Mouse (Mus musculus) liver, embryonic 14.5 days (tissue): Measurements from ENCODE around the gene Sun1. TPM values are rescaled to one million over a fixed set of nuclear protein-coding genes. Genes with fewer than 3 reads are reported as not detected.

Experiments used
- ATAC-seq: fragments of 200-750 bp; cut with Nextera tagmentation; 2 replicates; pipeline ENCODE4 v1.8.0; 2017; ENCODE audit warnings: moderate number of reproducible peaks, mild to moderate bottlenecking, moderate library complexity; ENCODE audit not compliant: insufficient read depth
- DNase-seq, 3 experiments: peaks; one replicate each; pipeline ENCODE4 v3.0.0-alpha.2; 2012 to 2013; ENCODE audit warnings: low read depth in 3 of 3, low spot score in 3 of 3
- H3K27ac ChIP-seq: fragments of 300-500 bp; sonication (generic); 2 replicates; pipeline ENCODE4 v1.5.1; 2014; ENCODE audit warnings: moderate library complexity, mild to moderate bottlenecking, control low read depth, inconsistent platforms
- H3K27me3 ChIP-seq: fragments of 300-500 bp; sonication (generic); 2 replicates; pipeline ENCODE4 v1.6.1; 2014; ENCODE audit warnings: mild to moderate bottlenecking, low read length, moderate library complexity; ENCODE audit not compliant: control insufficient read depth, insufficient read depth
- H3K36me3 ChIP-seq: fragments of 300-500 bp; sonication (generic); replicated peaks from 2 replicates; pipeline ENCODE4 v1.6.1; 2014; ENCODE audit warnings: low read depth; ENCODE audit not compliant: control insufficient read depth, insufficient read depth
- H3K4me1 ChIP-seq, 2 experiments: fragments of 200-500 bp in 1 of 2; fragments of 300-500 bp in 1 of 2; sonication (generic) in 1 of 2; replicated peaks; 2 replicates each; pipeline ENCODE4 v1.6.1; 2012 to 2014; ENCODE audit warnings: antibody characterized with exemption in 1 of 2, inconsistent platforms in 1 of 2, low read length in 1 of 2; ENCODE audit not compliant: control insufficient read depth in 2 of 2, insufficient read depth in 2 of 2
- H3K4me2 ChIP-seq: fragments of 300-500 bp; sonication (generic); 2 replicates; pipeline ENCODE4 v1.6.1; 2014; ENCODE audit warnings: low read depth, mild to moderate bottlenecking, control low read depth, moderate library complexity
- H3K4me3 ChIP-seq, 2 experiments: fragments of 200-500 bp in 1 of 2; fragments of 300-500 bp in 1 of 2; sonication (generic) in 1 of 2; 2 replicates each; pipeline ENCODE4 v1.5.1; 2012 to 2014; ENCODE audit warnings: low read depth in 2 of 2, low read length in 2 of 2, mild to moderate bottlenecking in 2 of 2, control low read depth in 1 of 2, inconsistent platforms in 1 of 2, moderate library complexity in 1 of 2; ENCODE audit not compliant: insufficient read depth in 1 of 2
- H3K9ac ChIP-seq: fragments of 300-500 bp; sonication (generic); replicated peaks from 2 replicates; pipeline ENCODE4 v1.6.1; 2014; ENCODE audit warnings: mild to moderate bottlenecking, control low read depth, moderate library complexity
- H3K9me3 ChIP-seq: fragments of 300-500 bp; sonication (generic); 2 replicates; pipeline ENCODE4 v1.6.1; 2016; ENCODE audit warnings: low read length, mixed read lengths; ENCODE audit not compliant: control insufficient read depth
- CTCF ChIP-seq: IDR thresholded peaks from 2 replicates; pipeline ENCODE4 v1.5.1; 2016; ENCODE audit warnings: antibody characterized with exemption, low read depth, control low read depth
- EP300 ChIP-seq: IDR thresholded peaks from 2 replicates; pipeline ENCODE4 v1.6.1; 2016; ENCODE audit warnings: antibody characterized with exemption, low read depth
- WGBS: fragments of 180-500 bp; shearing (Covaris S2); extraction: QIAGEN DNeasy Blood & Tissue Kit; methylation state at CpG from one replicate; pipeline ENCODE4 v1.1.7; 2014; ENCODE audit not compliant: insufficient replicate concordance; 5-methylcytosine and 5-hydroxymethylcytosine counted together
- polyA plus RNA-seq, 2 experiments: library from polyadenylated mRNA; depleted of rRNA in 1 of 2; stranded (reverse) in 1 of 2; unstranded in 1 of 2; fragments of >200 nt; fragmentation: Nextera tagmentation in 1 of 2; extraction: Ambion mirVana in 1 of 2; gene quantifications; 2 replicates each; pipeline versions ENCODE4 v1.2.1 to v1.2.3; 2012 to 2014

Sun1 gene
- polyA plus RNA-seq, 2 experiments = 17.9 to 19.9 TPM

DNA sequence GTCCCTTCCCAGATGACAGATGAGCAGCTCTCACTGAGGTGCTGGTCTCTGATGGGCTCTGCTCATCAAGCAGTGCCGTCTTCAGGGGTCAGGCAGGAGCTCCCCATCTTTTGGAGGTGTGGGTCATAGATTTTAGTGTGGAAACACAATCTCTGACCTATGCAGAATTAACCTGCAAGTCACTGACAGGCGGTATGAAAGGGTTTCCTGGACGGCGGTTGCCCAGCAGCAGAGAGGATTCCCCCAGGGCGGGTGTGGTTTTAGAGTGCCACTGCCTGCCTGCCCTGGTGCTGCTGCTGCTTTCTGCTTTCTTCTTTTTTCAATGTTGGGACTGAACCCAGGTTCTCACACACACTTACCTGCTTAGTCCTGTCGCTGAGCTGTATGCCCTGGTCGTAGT lies 6.1 kb downstream of the Sun1 start:
- H3K9me3 ChIP-seq = no peaks in the 10 kb centered on the region
- no peak overlapping the region for H3K4me2 ChIP-seq
- WGBS = 46% methylated on average over 7 of the region's 7 CpGs
- no peak overlapping the region for H3K27ac ChIP-seq
- no peak overlapping the region; the same call in 1 of the 2 replicates for H3K9ac ChIP-seq
- peaks cover 13 to 46% of the 10 kb centered on the region in 2 experiments for H3K4me1 ChIP-seq
- DNase-seq (no peak), ATAC-seq (no peak)
- no peaks in the 10 kb centered on the region for H3K27me3 ChIP-seq
- no peak overlapping the region for H3K4me3 ChIP-seq
- no peak for TF ChIP-seq CTCF
- TF ChIP-seq EP300 = no peak
- peaks cover 12% of the 10 kb centered on the region for H3K36me3 ChIP-seq

DNA sequence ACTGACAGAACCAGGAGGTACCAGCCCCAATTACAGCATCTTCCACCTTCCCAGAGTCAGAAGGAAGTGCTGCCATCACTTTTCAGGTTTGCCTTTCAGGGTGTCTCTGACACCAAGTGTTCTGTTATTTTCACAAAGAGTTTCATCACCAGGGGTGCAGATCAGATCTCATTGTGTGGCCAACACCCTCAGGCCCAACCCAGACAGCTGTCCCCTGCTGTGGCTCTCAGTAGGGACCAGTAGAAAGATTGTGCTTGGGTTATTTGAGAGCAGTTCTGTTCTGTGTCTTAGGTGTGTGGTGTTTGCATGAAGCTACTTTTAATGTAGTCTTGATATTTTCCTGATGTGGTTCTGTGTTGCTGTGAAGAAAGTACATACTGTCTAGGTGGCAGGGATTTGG lies 7.7 kb downstream of the Sun1 start:
- Histone ChIP-seq H3K9ac (no peak overlapping the region; the same call in 1 of the 2 replicates), H3K4me2 (no peak overlapping the region), H3K4me1 (peaks cover 2 to 35% of the 10 kb centered on the region in 2 experiments; a peak in 3 of 4 replicates), H3K9me3 (no peaks in the 10 kb centered on the region), H3K27me3 (no peaks in the 10 kb centered on the region), H3K36me3 (peaks cover 18% of the 10 kb centered on the region), H3K27ac (no peak overlapping the region), H3K4me3 (no peak overlapping the region)
- ATAC-seq (no peak), DNase-seq (no peak)
- TF ChIP-seq EP300 (no peak), CTCF (no peak)

DNA sequence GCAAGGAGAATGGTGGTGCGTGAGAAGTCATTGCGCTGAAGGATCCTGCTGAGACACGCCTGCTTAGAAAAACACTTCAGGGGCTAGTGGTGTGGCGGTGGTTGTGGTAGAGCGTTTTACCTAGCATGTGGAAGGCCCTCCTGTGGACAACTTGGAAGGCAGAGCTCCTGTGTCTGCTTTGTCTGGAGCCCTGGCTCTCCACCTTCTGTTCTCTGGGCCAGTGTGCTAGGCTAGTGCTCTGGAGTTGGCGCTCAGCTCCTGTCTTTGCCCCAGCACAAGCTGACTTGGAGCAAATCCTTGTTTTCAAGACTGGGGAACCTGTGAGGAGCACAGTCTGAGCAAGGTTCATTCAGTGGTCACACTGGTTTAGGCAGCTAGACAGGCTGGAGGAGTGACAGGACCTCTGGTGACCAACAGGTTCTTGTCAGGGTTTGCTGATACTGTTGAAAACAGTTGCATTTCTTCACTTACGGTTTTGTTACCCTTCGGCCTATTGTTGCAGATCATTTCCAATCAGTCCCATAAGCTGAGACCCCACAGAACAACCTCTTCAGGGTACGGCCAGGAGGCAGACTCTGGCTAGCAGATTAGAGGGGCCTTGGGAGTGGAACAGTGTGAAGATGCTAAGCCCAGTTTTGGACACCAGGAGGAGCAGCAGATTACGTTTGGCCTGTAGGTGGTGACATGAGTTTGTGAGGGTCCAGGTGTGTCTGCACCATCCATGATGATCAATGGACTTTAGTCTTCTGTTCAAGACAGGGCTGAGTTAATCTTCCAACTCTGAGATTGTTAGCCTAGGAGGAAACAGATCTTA lies 8.6 kb downstream of the Sun1 start:
- no peak overlapping the region for H3K27ac ChIP-seq
- H3K4me3 ChIP-seq = no peak overlapping the region
- DNase-seq (no peak), ATAC-seq (peak; percentile 33; the same call in 1 of the 2 replicates)
- no peaks in the 10 kb centered on the region for H3K9me3 ChIP-seq
- TF ChIP-seq EP300 (no peak), CTCF (peak; percentile 73)
- WGBS = 80% methylated on average over 10 of the region's 10 CpGs
- H3K4me1 ChIP-seq = peaks cover 0 to 28% of the 10 kb centered on the region in 2 experiments; a peak in 2 of 4 replicates
- H3K4me2 ChIP-seq = no peak overlapping the region
- no peak overlapping the region for H3K9ac ChIP-seq
- H3K36me3 ChIP-seq = peaks cover 18% of the 10 kb centered on the region
- no peaks in the 10 kb centered on the region for H3K27me3 ChIP-seq

DNA sequence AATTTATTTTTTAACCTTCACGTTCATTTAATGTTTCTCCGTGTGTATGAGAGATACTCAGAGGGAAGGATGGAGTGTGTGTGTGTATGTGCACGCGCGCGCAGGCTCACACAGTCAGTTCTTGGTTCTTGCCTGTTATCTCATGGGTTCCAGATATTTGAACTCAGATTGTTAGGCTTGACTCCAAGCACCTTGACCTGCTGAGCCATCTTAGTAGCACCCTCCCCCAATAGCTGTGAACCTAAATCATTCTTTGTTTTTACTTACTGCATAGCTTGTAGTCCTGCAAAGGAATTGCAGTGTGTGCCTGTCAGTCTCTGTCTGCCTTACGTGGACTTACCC lies 9.2 kb downstream of the Sun1 start:
- 88% methylated on average over 7 of the region's 7 CpGs for WGBS

DNA sequence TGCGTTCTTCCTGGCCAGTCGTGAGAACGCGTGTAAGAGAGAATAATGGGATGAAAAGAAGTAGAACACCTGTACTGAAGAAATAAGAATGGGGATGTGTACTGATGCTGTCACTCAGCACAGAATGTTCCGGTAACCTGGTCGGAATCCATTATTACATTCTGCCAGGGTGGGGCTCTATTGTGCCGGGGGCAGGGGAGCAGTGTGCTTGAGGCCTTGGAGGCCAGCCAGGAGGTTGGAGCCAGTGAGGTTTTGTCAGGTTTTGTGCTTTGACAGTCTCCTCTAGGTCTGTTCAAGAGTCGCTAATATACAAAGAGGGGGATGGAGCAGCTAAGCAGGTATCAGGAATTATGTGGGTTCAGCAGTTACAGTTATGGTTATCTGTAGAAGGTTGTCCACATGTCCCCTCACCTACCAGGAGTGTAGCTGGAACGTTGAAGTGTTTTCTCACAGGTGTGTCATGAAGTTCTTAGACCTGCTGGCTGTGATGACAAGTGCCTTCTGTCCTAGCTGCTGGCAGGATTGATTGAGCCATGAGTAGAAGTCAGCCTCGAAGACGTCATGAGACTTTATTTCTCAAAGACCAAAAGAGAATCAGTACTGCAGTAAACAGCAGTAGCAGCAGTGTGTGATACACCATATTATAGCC lies 11.4 kb downstream of the Sun1 start:
- Histone ChIP-seq H3K4me2 (no peak overlapping the region), H3K36me3 (peaks cover 34% of the 10 kb centered on the region), H3K4me1 (peaks cover 0 to 9% of the 10 kb centered on the region in 2 experiments; a peak in 1 of 4 replicates), H3K4me3 (no peak overlapping the region), H3K9me3 (no peaks in the 10 kb centered on the region), H3K27ac (no peak overlapping the region), H3K27me3 (no peaks in the 10 kb centered on the region), H3K9ac (no peak overlapping the region)
- no peak for DNase-seq
- 88% methylated on average over 11 of the region's 11 CpGs for WGBS
- no peak for ATAC-seq
- no peak for TF ChIP-seq EP300

More for the DNA sequence above, 9.2 kb downstream of the Sun1 start:
- H3K4me3 ChIP-seq = no peak overlapping the region
- DNase-seq (no peak), ATAC-seq (no peak)
- peaks cover 0 to 23% of the 10 kb centered on the region in 2 experiments; a peak in 2 of 4 replicates for H3K4me1 ChIP-seq
- peaks cover 19% of the 10 kb centered on the region for H3K36me3 ChIP-seq
- TF ChIP-seq EP300 = no peak
- H3K4me2 ChIP-seq = no peak overlapping the region
- no peak overlapping the region for H3K27ac ChIP-seq
- no peaks in the 10 kb centered on the region for H3K27me3 ChIP-seq
- no peaks in the 10 kb centered on the region for H3K9me3 ChIP-seq
- H3K9ac ChIP-seq = no peak overlapping the region
